Mouse (Mus musculus): ENCODE results near the gene Plin2. TPM values are rescaled to one million over a fixed set of nuclear protein-coding genes. Genes with fewer than 3 reads are reported as not detected.

The Plin2 gene
- polyA plus RNA-seq (2017; shearing (Covaris generic)) = 10 to 100 TPM; 24.9 to 34.6 TPM

GRCm38 (mm10) chr4:86669780-86670201 is at the start of gene Plin2:
Gene Plin2 (minus strand): TSS chr4:86670060.

GRCm38 (mm10) chr4:86611524-86612288 is 58.2 kb downstream of the Plin2 start, which contains the start of gene Haus6:
Gene Haus6 (minus strand): TSS chr4:86612055.

Other genes starting within 250 kb of the Plin2 start
- not detected for gene Saxo1, start 111.7 kb downstream of the Plin2 start, polyA plus RNA-seq (2017; shearing (Covaris generic))
- 10 to 100 TPM; 49.3 to 65.8 TPM for gene Rraga, start 94.4 kb downstream of the Plin2 start, polyA plus RNA-seq (2017; shearing (Covaris generic))
- 10 to 100 TPM; 15.8 to 17.5 TPM for gene Haus6, start 58.0 kb downstream of the Plin2 start, polyA plus RNA-seq (2017; shearing (Covaris generic))
- 10 to 100 TPM in 1 of 2 experiments, 1 to 10 TPM in 1; 9.3 to 10.8 TPM for gene Dennd4c, start 78.5 kb upstream of the Plin2 start, polyA plus RNA-seq (2017; shearing (Covaris generic))
- 100 to 1,000 TPM; 484 to 744 TPM for gene Rps6, start 187.4 kb upstream of the Plin2 start, polyA plus RNA-seq (2017; shearing (Covaris generic))
- gene Acer2, start 204.3 kb upstream of the Plin2 start, polyA plus RNA-seq (2017; shearing (Covaris generic)) = 1 to 10 TPM; 4.0 to 5.9 TPM